Mouse (Mus musculus) CH12F3 (cell line): ENCODE results near the gene Unc93a.
"Not testable (repeated sequence)": the region's sequence is repeated elsewhere in the genome, so short reads cannot be mapped to it uniquely, and the experiment has no call there.

Experiments
- in situ Hi-C: fragments of 300-500 bp; cut with MboI; formaldehyde crosslinking; loops from 2 replicates; pipeline ENCODE4 v1.14.3; 2020; ENCODE audit warnings: low sequenced_read_pairs

The Unc93a gene

DNA sequence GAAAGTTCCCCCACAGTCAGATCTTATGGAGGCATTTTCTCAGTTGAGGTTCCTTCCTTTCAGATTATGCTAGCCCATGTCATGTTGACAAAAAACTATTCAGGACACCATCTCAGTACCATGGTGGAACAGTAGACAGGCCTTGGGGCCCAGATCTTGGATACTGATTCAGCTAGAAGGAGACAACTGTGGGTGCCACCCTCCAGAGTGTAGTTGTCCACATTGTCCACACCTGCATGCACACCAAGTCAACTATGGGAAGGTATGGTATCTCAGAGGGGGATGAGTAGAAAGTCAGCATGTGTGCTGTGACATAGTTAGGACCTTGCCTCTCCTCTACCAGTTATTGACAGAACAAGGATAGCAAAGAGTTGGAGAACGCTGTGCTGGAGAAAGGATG lies 40.1 kb downstream of the Unc93a start:
- in situ Hi-C loops, result not testable (repeated sequence)

DNA sequence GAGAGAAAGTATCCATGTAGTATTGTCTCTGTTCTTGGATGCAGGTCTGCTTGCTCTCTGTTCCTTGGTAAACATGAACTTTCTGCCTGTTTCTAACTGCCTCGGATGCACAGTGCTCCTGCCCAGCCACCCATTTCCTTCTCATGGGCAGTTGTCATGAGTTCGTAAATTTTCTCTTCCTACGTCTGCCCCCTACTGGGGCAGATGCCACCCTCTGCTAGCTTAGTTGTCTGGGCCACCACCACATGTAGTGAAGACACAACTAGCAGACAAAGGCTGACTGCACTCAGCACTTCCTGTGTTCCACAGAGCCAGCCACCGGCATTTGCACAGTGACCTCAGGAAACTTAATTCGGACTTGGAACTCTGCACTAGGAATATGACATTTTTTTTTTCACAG lies 62.4 kb downstream of the Unc93a start:
- in situ Hi-C loops, result not testable (repeated sequence)

DNA sequence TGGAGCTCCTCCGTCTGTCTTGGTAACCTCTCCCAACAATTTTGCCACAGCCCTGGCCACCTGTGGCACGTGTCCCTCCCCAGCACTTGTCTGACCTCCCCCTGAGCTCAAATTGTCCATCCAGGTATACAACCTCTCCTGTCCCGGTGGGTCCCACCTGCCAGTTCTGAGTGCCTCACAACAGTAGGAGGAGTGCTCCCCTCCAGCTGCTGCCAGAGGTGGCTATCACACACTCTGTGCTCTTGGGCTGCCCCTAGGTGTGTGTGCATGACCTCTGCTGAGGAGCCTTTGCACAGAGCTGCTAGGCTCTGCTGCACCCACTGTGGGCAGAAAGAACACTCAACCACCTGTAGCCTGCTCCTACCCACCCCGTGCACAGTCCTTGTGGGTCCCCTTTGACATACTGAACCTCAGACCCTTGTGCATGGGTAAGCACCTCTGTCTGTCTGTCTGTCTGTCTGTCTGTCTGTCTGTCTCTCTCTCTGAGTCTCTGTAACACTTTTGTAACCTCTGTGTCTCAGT lies 63.7 kb downstream of the Unc93a start:
- in situ Hi-C loops, result not testable (repeated sequence)

DNA sequence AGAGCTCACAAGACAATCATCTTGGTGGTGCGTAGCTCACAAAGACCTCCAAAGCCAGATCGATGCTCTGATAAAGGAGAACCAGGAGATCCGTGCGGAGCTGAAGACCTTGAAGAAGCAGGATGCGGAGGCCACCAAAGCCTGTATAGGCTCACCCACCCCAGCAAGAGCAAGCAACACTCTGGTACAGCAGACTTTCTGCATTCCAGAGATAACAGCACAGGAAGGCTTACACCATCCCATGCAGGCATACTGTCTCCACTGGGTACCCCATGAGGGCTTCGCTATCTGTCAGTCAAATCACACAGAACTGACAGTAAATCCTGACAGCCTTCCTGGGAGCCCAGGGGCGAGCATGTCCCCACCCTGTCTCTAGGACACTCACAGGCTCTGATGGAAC lies 68.7 kb downstream of the Unc93a start:
- in situ Hi-C loops, result not testable (repeated sequence)

DNA sequence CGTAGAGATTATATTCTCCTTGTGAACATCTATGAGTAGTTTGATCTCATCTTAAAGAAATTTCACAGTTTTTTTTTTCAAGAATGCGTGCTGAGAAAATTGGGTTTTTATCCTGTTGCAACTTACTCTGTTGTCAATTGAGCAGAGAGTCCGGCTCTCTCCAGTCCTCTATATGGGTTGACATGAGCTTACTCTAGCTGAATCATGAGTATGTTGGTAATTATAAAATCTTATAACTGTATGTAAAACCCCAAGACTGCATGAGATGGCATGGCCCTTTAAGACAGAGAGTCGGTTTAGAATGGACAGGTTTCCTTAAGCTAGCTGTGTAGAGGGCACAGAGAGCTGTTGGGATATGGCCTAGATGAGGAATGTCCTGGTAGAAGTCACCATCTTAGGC lies 70.8 kb downstream of the Unc93a start, which contains the start of gene Tcp10b:
TSS of gene Tcp10b (plus strand) at position 301 of the 400 bp plus-strand sequence.
- in situ Hi-C loops, result not testable (repeated sequence)
